Mouse (Mus musculus) neural tube, embryonic 15.5 days (tissue): ENCODE results near the gene C730034F03Rik. TPM values are rescaled to one million over a fixed set of nuclear protein-coding genes. Genes with fewer than 3 reads are reported as not detected.

Source experiments
- ATAC-seq: fragments of 200-750 bp; cut with Nextera tagmentation; 2 replicates; pipeline ENCODE4 v1.8.0; 2017; ENCODE audit warnings: mild to moderate bottlenecking, moderate TSS enrichment, moderate library complexity; ENCODE audit not compliant: low FRiP score
- H3K27ac ChIP-seq: fragments of 300-500 bp; sonication (generic); replicated peaks from 2 replicates; pipeline ENCODE4 v1.5.1; 2015; ENCODE audit warnings: mild to moderate bottlenecking, inconsistent platforms
- H3K27me3 ChIP-seq: fragments of 300-500 bp; sonication (generic); replicated peaks from 2 replicates; pipeline ENCODE4 v1.6.1; 2015; ENCODE audit warnings: inconsistent platforms
- H3K36me3 ChIP-seq: fragments of 300-500 bp; sonication (generic); 2 replicates; pipeline ENCODE4 v1.6.1; 2015; ENCODE audit warnings: inconsistent platforms
- H3K4me1 ChIP-seq: fragments of 300-500 bp; sonication (generic); 2 replicates; pipeline ENCODE4 v1.6.1; 2015; ENCODE audit warnings: inconsistent platforms
- H3K4me2 ChIP-seq: fragments of 300-500 bp; sonication (generic); 2 replicates; pipeline ENCODE4 v1.6.1; 2015; ENCODE audit warnings: inconsistent platforms, mild to moderate bottlenecking, moderate library complexity
- H3K4me3 ChIP-seq: fragments of 300-500 bp; sonication (generic); replicated peaks from 2 replicates; pipeline ENCODE4 v1.5.1; 2015; ENCODE audit warnings: mild to moderate bottlenecking, inconsistent platforms
- H3K9ac ChIP-seq: fragments of 300-500 bp; sonication (generic); replicated peaks from 2 replicates; pipeline ENCODE4 v1.6.1; 2015; ENCODE audit warnings: mild to moderate bottlenecking, inconsistent platforms
- H3K9me3 ChIP-seq: fragments of 300-500 bp; sonication (generic); replicated peaks from 2 replicates; pipeline ENCODE4 v1.6.1; 2016; ENCODE audit warnings: inconsistent platforms
- WGBS: fragments of 180-500 bp; shearing (Covaris S2); methylation state at CpG from one replicate; pipeline ENCODE4 v1.1.7; 2015; ENCODE audit warnings: mixed read lengths; 5-methylcytosine and 5-hydroxymethylcytosine counted together
- polyA plus RNA-seq: library from polyadenylated mRNA; unstranded; fragments of >200 nt; fragmentation: Nextera tagmentation; extraction: Ambion mirVana; gene quantifications from 2 replicates; pipeline ENCODE4 v1.2.1, GENCODE M21; 2015

The C730034F03Rik gene
- polyA plus RNA-seq, 1 experiment from 2014 or later, result 8.7 TPM

DNA sequence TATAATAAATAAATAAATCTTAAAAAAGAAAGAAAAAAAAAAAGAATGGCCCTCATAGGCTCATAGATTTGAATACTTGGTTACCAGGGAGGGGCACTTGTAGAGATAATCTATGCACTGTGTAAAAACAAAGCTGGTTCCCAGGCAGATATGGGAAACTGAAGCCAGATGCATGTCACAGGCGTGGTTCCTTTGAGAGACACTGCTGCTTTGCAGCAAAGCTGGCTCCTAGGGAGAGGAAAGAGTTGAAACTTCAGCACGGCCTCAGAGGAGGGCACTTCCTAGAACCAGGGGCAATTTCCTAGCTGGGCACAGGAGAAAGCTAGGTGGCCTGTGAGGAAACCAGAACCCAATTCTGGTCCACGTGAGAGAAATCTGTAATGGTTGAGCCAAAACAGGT is 4.7 kb downstream of the C730034F03Rik start:
- no peak overlapping the region for H3K4me2 ChIP-seq
- no peaks in the 10 kb centered on the region for H3K9me3 ChIP-seq
- no peak overlapping the region for H3K27ac ChIP-seq
- no peak overlapping the region for H3K4me3 ChIP-seq
- no peaks in the 10 kb centered on the region for H3K27me3 ChIP-seq
- no peak for ATAC-seq
- H3K4me1 ChIP-seq, result peaks cover 17% of the 10 kb centered on the region
- 83% methylated on average over 3 of the region's 3 CpGs for WGBS
- no peak overlapping the region for H3K9ac ChIP-seq
- no peaks in the 10 kb centered on the region for H3K36me3 ChIP-seq

DNA sequence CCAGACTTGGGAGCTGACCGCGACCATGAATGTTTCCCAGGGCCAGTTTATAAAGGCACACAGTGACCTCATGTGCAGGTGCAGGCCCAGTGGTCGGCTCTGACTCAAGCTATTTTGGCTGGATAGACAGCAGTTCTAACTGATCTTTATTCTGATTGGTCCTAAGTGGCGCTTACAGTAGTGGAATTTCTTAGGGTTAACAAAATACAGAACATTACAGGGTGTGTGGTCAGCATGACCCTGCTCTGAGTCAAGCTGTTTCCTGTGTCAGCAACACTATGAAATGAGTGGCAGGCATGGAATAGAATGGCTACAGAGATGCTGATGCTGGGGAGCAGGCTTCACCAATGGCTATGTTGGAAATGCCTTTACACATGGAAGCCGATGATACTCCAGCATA is 6.5 kb downstream of the C730034F03Rik start:
- no peak for ATAC-seq
- Histone ChIP-seq H3K9ac (no peak overlapping the region), H3K4me3 (no peak overlapping the region), H3K27me3 (no peaks in the 10 kb centered on the region), H3K9me3 (no peaks in the 10 kb centered on the region), H3K36me3 (no peaks in the 10 kb centered on the region), H3K4me1 (peaks cover 9% of the 10 kb centered on the region; the same call in 1 of the 2 replicates), H3K4me2 (no peak overlapping the region), H3K27ac (no peak overlapping the region)
- 85% methylated on average over 5 of the region's 5 CpGs for WGBS

DNA sequence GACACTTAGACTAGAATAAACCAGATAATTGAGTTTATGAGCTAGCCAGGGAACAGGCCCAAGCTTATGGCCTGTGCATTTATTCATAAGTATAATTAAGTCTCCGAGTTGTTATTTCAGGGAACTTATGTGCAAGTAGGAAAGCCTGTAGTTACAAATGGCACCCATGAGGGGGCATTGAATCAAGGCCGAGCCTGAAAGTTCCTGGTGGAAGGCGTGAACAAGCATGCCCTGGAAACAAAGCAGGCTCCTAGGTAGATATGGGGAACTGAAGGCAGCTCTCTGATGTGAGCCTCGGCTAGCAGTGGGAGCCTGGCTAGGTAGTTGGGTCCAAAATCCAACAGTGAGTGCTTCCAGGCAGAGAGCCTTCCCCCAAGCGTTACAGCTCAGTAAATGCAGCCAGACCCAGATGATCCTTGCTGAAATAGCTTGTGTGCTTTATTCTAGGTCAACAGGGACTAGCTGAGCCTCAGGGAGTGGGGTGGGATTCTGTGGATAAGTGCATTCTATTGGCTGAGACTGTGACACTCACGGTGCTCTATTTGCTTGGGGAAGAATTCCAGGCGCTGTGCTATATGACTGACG is 13.2 kb downstream of the C730034F03Rik start:
- no peak for ATAC-seq
- Histone ChIP-seq H3K9me3 (no peaks in the 10 kb centered on the region), H3K36me3 (no peaks in the 10 kb centered on the region), H3K4me2 (no peak overlapping the region), H3K9ac (no peak overlapping the region), H3K4me1 (no peaks in the 10 kb centered on the region), H3K27me3 (no peaks in the 10 kb centered on the region), H3K27ac (no peak overlapping the region), H3K4me3 (no peak overlapping the region)
- WGBS, result 36% methylated on average over 8 of the region's 8 CpGs

DNA sequence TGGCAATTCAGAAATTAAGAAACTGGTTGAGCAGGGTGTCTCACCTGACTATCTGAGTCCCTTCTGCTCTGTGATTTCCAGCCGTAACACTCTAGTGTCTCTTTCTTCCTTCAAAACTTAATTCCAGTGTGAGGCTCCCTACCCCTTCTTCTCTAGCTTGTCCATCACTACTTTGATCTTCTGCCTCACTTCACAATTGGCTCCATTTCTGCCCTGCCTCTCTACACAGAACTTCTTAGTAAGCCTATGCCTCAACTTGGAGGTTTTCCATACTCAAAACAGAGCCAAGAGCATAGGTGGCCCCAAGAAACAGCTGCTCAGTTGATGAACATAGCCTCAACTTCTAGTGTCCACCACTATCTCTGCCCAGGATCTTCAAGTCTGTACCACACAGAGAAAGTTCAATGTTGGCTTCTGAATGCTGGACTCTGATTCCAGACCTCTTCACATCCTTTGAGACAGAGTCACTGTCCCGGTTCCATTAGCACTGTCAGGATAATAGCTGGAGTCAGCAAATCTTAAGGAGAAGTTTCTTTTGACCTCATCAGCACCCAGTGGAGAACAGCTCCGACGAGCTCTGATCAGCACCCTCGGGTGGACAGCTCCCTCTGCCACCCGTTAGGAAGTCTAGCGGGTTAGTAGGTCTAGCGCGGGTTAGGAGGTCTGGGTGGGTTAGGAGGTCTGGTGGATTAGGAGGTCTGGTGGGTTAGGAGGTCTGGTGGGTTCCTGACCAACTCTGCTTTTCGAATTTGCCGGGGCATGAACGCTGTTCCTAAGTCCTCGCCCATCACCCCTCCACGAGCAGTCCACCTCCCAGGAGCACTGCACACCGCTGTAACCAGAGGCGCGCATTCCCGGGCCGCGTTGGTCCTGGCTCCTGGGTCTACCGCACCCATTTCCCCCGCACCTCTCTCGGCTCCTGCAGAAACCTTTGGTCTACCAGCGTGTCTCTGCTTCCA is 23.8 kb downstream of the C730034F03Rik start:
- Histone ChIP-seq H3K27me3 (no peaks in the 10 kb centered on the region), H3K4me2 (peak overlapping the region; percentile 91), H3K27ac (peak overlapping the region; percentile 89), H3K4me3 (peak overlapping the region; percentile 73), H3K4me1 (peaks cover 36% of the 10 kb centered on the region), H3K36me3 (peaks cover 20% of the 10 kb centered on the region), H3K9me3 (no peaks in the 10 kb centered on the region), H3K9ac (peak overlapping the region; percentile 76)
- WGBS, result 5% methylated on average over 24 of the region's 24 CpGs
- peak; percentile 83 for ATAC-seq

DNA sequence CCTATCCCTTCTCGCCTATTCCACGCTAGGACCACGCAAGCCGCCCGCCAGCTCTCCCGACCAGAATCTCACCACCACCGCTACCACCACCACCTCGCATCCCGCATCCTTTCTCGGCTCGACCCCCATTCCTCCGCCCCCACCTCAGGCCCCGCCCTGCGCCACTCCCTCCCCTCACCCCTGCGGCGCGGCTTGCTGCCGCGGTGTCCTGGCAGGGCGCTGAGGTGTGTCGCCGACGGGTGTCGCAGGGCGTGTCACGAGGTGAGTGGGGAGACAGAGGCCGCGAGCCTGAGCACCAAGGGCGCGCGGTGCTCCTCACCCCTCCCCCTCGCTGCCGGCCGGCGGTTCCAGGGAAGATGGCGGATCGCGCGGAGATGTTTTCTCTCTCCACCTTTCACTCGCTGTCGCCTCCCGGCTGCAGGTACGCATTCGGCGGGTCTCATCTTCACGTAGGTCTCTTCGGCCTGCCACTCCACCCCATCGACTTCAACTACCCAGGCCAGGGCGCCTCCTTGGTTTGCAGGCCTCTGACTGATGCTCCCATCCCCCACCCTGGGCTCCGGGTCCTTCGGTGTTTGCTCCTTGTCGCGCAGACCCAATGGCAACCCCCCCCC is 24.6 kb downstream of the C730034F03Rik start, which contains the start of gene Mapk8ip2:
Mapk8ip2 (plus strand) TSS at position 49 of the 614 bp plus-strand sequence.
- Histone ChIP-seq H3K9me3 (no peaks in the 10 kb centered on the region), H3K27me3 (no peaks in the 10 kb centered on the region), H3K27ac (peak within 1 kb of the TSS; percentile 89), H3K9ac (peak within 1 kb of the TSS; percentile 76), H3K4me2 (peak within 1 kb of the TSS; percentile 91), H3K36me3 (peaks cover 28% of the 10 kb centered on the region), H3K4me3 (peak within 1 kb of the TSS; percentile 73), H3K4me1 (peaks cover 36% of the 10 kb centered on the region)
- peak; percentile 86 for ATAC-seq
- WGBS, result under 1% methylated on average over 53 of the region's 53 CpGs

DNA sequence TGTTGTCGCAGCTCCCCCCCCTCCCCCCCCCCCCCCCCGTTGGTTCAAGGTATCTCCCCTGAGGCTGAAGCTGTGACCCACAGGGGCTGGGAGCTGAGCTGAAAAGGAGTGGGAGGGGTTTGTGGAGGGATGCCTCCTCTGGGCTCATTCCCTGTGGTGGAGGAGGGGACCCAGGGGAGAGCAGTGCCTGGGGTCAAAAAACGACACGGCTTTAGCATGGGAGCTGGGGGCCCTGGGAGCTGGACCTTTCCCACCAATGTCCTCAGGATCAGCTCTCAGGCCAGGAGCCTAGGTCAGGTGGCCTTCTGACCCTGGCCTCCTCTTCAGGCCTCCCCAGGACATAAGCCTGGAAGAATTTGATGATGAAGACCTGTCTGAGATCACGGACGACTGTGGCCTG is 25.5 kb downstream of the C730034F03Rik start:
- 22% methylated on average over 4 of the region's 6 CpGs for WGBS
- Histone ChIP-seq H3K36me3 (peaks cover 34% of the 10 kb centered on the region), H3K9ac (peak overlapping the region; percentile 76), H3K4me3 (peak overlapping the region; percentile 73), H3K4me2 (peak overlapping the region; percentile 91), H3K27me3 (no peaks in the 10 kb centered on the region), H3K9me3 (no peaks in the 10 kb centered on the region), H3K4me1 (peaks cover 36% of the 10 kb centered on the region), H3K27ac (peak overlapping the region; percentile 89)
- ATAC-seq, result no peak

DNA sequence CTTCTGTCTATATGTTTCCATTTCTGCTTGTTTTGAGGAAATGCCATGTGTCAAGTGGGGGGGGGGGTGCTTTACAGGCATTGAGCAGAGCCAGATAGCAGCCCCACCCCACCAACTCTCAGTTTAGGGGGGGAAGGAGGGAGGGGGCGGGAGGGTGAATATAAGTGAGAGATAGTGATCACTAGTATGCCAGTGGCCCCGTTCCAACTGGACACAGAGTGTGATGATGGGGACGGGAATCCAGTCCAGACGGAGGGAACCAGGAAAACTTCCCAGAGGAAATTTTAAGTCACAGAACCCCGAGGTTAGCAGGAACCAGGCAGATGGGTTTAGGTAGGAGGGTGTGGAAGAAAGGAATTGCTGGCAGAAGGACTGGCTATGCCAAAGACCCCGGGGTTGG is 26.3 kb downstream of the C730034F03Rik start:
- Histone ChIP-seq H3K36me3 (peaks cover 40% of the 10 kb centered on the region), H3K27ac (no peak overlapping the region), H3K27me3 (no peaks in the 10 kb centered on the region), H3K9ac (no peak overlapping the region), H3K4me2 (peak overlapping the region; percentile 91), H3K9me3 (no peaks in the 10 kb centered on the region), H3K4me3 (peak overlapping the region; percentile 73), H3K4me1 (peaks cover 36% of the 10 kb centered on the region)
- no peak for ATAC-seq
- 82% methylated on average over 6 of the region's 6 CpGs for WGBS

DNA sequence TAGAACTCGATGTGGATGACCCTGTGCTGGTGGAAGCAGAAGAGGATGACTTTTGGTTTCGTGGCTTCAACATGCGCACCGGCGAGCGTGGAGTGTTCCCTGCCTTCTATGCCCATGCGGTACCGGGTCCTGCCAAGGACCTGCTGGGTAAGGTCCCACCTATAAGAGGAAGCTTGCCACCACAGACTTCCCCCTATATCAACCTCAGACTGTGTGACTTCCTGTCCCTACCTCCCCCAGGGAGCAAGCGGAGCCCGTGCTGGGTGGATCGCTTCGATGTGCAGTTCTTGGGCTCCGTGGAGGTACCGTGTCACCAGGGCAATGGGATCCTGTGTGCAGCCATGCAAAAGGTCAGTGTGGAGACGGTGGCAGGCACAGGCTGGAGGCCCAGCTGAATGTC is 29.6 kb downstream of the C730034F03Rik start:
- 97% methylated on average over 15 of the region's 15 CpGs for WGBS
- H3K9me3 ChIP-seq, result no peaks in the 10 kb centered on the region
- no peak overlapping the region for H3K27ac ChIP-seq
- no peak overlapping the region for H3K4me3 ChIP-seq
- no peak for ATAC-seq
- H3K4me2 ChIP-seq, result no peak overlapping the region
- H3K36me3 ChIP-seq, result peaks cover 66% of the 10 kb centered on the region
- no peak overlapping the region for H3K9ac ChIP-seq
- no peaks in the 10 kb centered on the region for H3K27me3 ChIP-seq
- peaks cover 25% of the 10 kb centered on the region for H3K4me1 ChIP-seq

DNA sequence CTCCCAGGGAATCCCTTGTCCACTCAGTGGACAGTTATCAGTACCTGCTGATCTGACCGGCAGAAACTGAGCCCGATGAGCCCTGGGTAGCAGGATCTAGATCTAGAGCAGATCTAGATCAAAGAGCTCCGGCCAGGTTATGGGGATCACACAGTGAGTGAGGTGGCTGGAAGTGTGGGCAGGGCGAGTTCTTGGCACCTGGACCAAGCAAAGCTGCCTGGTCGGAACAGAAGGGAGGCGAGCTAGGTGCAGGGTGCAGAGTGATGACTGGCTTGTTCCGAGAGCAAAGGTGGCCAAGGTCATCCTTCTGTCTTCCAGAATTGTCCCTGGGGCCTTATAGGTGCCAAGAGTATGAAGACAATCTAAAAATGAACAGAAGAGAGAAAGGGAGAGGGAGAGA is 30.4 kb downstream of the C730034F03Rik start:
- Histone ChIP-seq H3K4me1 (peaks cover 24% of the 10 kb centered on the region), H3K27ac (no peak overlapping the region), H3K9me3 (no peaks in the 10 kb centered on the region), H3K4me2 (no peak overlapping the region), H3K36me3 (peaks cover 68% of the 10 kb centered on the region), H3K27me3 (no peaks in the 10 kb centered on the region), H3K4me3 (no peak overlapping the region), H3K9ac (no peak overlapping the region)
- 90% methylated on average over 7 of the region's 7 CpGs for WGBS
- ATAC-seq, result no peak

DNA sequence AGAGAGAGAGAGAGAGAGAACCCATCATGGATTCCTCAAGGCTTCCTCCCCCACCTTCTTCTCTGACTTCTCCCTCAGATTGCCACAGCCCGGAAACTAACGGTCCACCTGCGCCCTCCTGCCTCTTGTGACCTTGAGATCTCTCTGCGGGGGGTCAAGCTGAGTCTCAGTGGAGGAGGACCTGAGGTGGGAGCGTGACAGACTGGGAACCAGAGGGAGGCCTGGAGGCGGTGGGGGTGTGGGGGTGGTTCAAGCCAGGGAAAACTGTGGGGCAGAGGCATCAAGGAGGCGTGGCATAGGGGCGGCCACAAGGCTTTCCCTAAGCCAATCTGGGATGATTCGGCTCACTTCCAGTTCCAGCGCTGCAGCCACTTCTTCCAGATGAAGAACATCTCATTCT is 30.9 kb downstream of the C730034F03Rik start:
- Histone ChIP-seq H3K4me1 (peaks cover 19% of the 10 kb centered on the region), H3K9me3 (no peaks in the 10 kb centered on the region), H3K4me2 (no peak overlapping the region), H3K9ac (no peak overlapping the region), H3K27ac (no peak overlapping the region), H3K27me3 (no peaks in the 10 kb centered on the region), H3K4me3 (no peak overlapping the region), H3K36me3 (peaks cover 68% of the 10 kb centered on the region)
- ATAC-seq, result no peak
- WGBS, result 82% methylated on average over 10 of the region's 10 CpGs

DNA sequence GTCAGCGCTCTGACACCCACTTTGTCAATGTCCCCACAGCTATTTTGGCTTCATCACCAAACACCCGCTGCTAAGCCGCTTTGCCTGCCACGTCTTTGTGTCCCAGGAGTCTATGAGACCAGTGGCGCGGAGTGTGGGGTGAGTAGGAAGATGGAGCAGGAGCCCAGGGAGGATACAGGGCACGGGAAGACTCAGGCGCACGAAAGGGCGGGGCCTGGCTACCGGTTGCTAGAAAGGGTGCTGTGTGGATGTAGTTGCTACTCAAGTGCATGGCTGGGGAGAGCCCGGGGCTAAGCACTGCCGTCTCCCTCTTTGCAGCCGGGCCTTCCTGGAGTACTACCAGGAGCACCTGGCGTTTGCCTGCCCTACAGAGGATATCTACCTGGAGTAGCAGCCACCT is 31.9 kb downstream of the C730034F03Rik start:
- no peaks in the 10 kb centered on the region for H3K27me3 ChIP-seq

More for the DNA sequence above, 31.9 kb downstream of the C730034F03Rik start:
- H3K9me3 ChIP-seq, result no peaks in the 10 kb centered on the region
- no peak for ATAC-seq
- peaks cover 9% of the 10 kb centered on the region; the same call in 1 of the 2 replicates for H3K4me1 ChIP-seq
- no peak overlapping the region for H3K27ac ChIP-seq
- H3K4me3 ChIP-seq, result no peak overlapping the region
- no peak overlapping the region for H3K4me2 ChIP-seq
- H3K36me3 ChIP-seq, result peaks cover 67% of the 10 kb centered on the region
- whole genome bisulfite sequencing, result 89% methylated on average over 15 of the region's 15 CpGs
- H3K9ac ChIP-seq, result no peak overlapping the region
